Mouse (Mus musculus): ENCODE data around the gene Zp1. TPM values are rescaled to one million over a fixed set of nuclear protein-coding genes. Genes with fewer than 3 reads are reported as not detected.

Zp1 gene
- total and polyA plus RNA-seq, 2 experiments from 2014 or later = 0.19 TPM; not detected in 1

- H3K4me2 ChIP-seq (ENCODE audit: low read depth, low read length) = no peak overlapping the region
- ATAC-seq (ENCODE audit: insufficient read depth, low read depth) (no peak), DNase-seq (ENCODE audit: low spot score) (no peak)
- H3K27ac ChIP-seq (ENCODE audit: low read depth) = no peak overlapping the region
- H3K4me3 ChIP-seq (ENCODE audit: low read depth, low read length) = no peak overlapping the region
- 77% methylated on average over 3 of the region's 3 CpGs for WGBS
- H3K9ac ChIP-seq (replicated peaks; ENCODE audit: low read depth, low read length) = no peak overlapping the region
- TF ChIP-seq CTCF (IDR thresholded peaks at IDR 0.05; ENCODE audit: low read depth) (no peak), EP300 (IDR thresholded peaks at IDR 0.05; ENCODE audit: low read depth) (no peak)
- H3K27me3 ChIP-seq (ENCODE audit: control insufficient read depth, insufficient read depth, low read length) = no peaks in the 10 kb centered on the region
- no peaks in the 10 kb centered on the region for H3K9me3 ChIP-seq (replicated peaks; ENCODE audit: control insufficient read depth, low read length)
- H3K36me3 ChIP-seq (replicated peaks; ENCODE audit: control insufficient read depth, insufficient read depth, low read length) = no peaks in the 10 kb centered on the region
- peaks cover 14% of the 10 kb centered on the region for H3K4me1 ChIP-seq (ENCODE audit: control insufficient read depth, insufficient read depth)
Observed at GRCm38 (mm10) chr19:10892201-10892600, 28.2 kb downstream of the Zp1 start.

- ATAC-seq (ENCODE audit: insufficient read depth, low read depth) (peak; percentile 88), DNase-seq (ENCODE audit: low spot score) (peak; percentile 99)
- H3K4me3 ChIP-seq (ENCODE audit: low read depth, low read length) = peak within 1 kb of the TSS; percentile 52
- no peaks in the 10 kb centered on the region for H3K27me3 ChIP-seq (ENCODE audit: control insufficient read depth, insufficient read depth, low read length)
- TF ChIP-seq EP300 (IDR thresholded peaks at IDR 0.05; ENCODE audit: low read depth) (no peak; the same call in 1 of the 2 replicates), CTCF (IDR thresholded peaks at IDR 0.05; ENCODE audit: low read depth) (peak; percentile 32)
- H3K9me3 ChIP-seq (replicated peaks; ENCODE audit: control insufficient read depth, low read length) = peaks cover 14% of the 10 kb centered on the region
- WGBS = 0% methylated on average over 49 of the region's 49 CpGs
- H3K9ac ChIP-seq (replicated peaks; ENCODE audit: low read depth, low read length) = peak within 1 kb of the TSS; percentile 51
- peaks cover 24% of the 10 kb centered on the region for H3K4me1 ChIP-seq (ENCODE audit: control insufficient read depth, insufficient read depth)
- peak within 1 kb of the TSS; percentile 92 for H3K27ac ChIP-seq (ENCODE audit: low read depth)
- H3K36me3 ChIP-seq (replicated peaks; ENCODE audit: control insufficient read depth, insufficient read depth, low read length) = peaks cover 6% of the 10 kb centered on the region; the same call in 1 of the 2 replicates
- peak within 1 kb of the TSS; percentile 61 for H3K4me2 ChIP-seq (ENCODE audit: low read depth, low read length)
Observed at GRCm38 (mm10) chr19:10881426-10882154, 38.8 kb downstream of the Zp1 start, which contains the start of gene Tmem109. Tmem109 (minus strand) TSS chr19:10882001.

DNA sequence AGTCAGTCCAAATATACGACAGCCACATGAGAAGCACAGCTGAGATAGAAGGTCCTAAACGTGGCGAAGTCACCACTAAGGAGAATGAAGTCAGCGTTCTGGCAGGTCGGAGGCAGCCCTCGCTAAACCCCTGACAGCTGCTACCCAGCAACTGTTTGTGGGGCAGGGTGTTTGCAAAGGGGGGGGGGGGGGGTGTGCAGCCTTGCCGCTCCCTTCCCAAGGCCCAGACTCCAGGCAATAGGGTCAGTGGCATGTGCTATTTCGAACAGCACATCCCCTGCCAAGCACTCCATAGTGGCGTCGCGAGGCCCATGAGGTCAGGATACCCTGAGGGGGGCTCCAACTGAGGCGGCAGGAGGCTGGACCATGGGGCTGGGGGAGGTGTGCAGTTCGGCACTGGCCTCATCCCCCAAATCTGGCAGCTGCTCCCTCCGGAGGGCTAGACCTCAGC is 39.4 kb downstream of the Zp1 start:
- ATAC-seq (ENCODE audit: insufficient read depth, low read depth) (peak; percentile 64), DNase-seq (ENCODE audit: low spot score) (peak; percentile 57)
- Histone ChIP-seq H3K9me3 (replicated peaks; ENCODE audit: control insufficient read depth, low read length) (peaks cover 11% of the 10 kb centered on the region), H3K9ac (replicated peaks; ENCODE audit: low read depth, low read length) (peak overlapping the region; percentile 51; the same call in 1 of the 2 replicates), H3K27ac (ENCODE audit: low read depth) (peak overlapping the region; percentile 92), H3K4me2 (ENCODE audit: low read depth, low read length) (peak overlapping the region; percentile 61), H3K36me3 (replicated peaks; ENCODE audit: control insufficient read depth, insufficient read depth, low read length) (peaks cover 6% of the 10 kb centered on the region; the same call in 1 of the 2 replicates), H3K4me1 (ENCODE audit: control insufficient read depth, insufficient read depth) (peaks cover 24% of the 10 kb centered on the region), H3K27me3 (ENCODE audit: control insufficient read depth, insufficient read depth, low read length) (no peaks in the 10 kb centered on the region), H3K4me3 (ENCODE audit: low read depth, low read length) (peak overlapping the region; percentile 52)
- no peak for TF ChIP-seq CTCF (IDR thresholded peaks at IDR 0.05; ENCODE audit: low read depth)
- TF ChIP-seq EP300 (IDR thresholded peaks at IDR 0.05; ENCODE audit: low read depth) = no peak
- under 1% methylated on average over 14 of the region's 14 CpGs for WGBS

- Histone ChIP-seq H3K9me3 (replicated peaks; ENCODE audit: control insufficient read depth, low read length) (peaks cover 9% of the 10 kb centered on the region), H3K4me2 (ENCODE audit: low read depth, low read length) (peak overlapping the region; percentile 61), H3K36me3 (replicated peaks; ENCODE audit: control insufficient read depth, insufficient read depth, low read length) (peaks cover 6% of the 10 kb centered on the region; the same call in 1 of the 2 replicates), H3K27me3 (ENCODE audit: control insufficient read depth, insufficient read depth, low read length) (no peaks in the 10 kb centered on the region), H3K9ac (replicated peaks; ENCODE audit: low read depth, low read length) (peak overlapping the region; percentile 51), H3K27ac (ENCODE audit: low read depth) (peak overlapping the region; percentile 92; the same call in 1 of the 2 replicates), H3K4me1 (ENCODE audit: control insufficient read depth, insufficient read depth) (peaks cover 24% of the 10 kb centered on the region), H3K4me3 (ENCODE audit: low read depth, low read length) (peak overlapping the region; percentile 52)
- ATAC-seq (ENCODE audit: insufficient read depth, low read depth) (0 out of 2 replicates have a peak, but pooled peaks have one; percentile 9), DNase-seq (ENCODE audit: low spot score) (no peak)
- WGBS = 48% methylated on average over 6 of the region's 7 CpGs
- TF ChIP-seq EP300 (IDR thresholded peaks at IDR 0.05; ENCODE audit: low read depth) = no peak
- TF ChIP-seq CTCF (IDR thresholded peaks at IDR 0.05; ENCODE audit: low read depth) = peak; percentile 37
Observed at GRCm38 (mm10) chr19:10880085-10880974, 40.1 kb downstream of the Zp1 start.

DNA sequence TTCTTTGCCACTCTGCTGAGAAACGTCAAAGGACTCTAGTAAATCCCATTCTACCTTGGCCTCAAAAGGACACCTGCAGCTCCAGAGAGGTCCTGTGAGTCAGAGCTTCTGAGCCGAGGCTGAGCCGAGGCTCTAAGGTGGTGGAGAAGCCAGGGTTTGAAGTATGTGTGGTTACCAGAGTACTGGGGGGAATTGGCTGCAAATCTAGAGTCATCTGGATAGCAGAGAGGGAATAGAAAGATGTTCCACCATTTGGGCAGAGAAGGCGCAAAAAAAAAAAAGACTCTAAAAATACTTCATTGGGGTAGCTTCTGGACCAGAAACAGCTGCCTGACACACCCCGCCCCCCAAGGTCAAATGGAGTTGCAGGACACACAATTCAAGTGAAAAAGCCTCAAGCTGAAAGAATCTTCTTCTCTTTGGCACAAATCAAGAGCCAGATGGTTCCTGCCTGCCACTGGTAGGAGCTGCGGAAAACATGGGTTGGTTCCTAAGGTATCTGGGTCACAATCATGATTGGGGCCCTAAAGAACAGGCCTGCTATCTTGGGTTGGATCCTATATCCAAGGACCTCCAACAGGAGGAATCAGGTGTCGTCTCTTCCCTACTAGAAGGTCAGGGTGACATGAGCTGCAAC is 42.1 kb downstream of the Zp1 start:
- Histone ChIP-seq H3K9me3 (replicated peaks; ENCODE audit: control insufficient read depth, low read length) (no peaks in the 10 kb centered on the region), H3K27me3 (ENCODE audit: control insufficient read depth, insufficient read depth, low read length) (no peaks in the 10 kb centered on the region), H3K4me2 (ENCODE audit: low read depth, low read length) (no peak overlapping the region), H3K9ac (replicated peaks; ENCODE audit: low read depth, low read length) (0 out of 2 replicates have a peak overlapping the region, but pooled peaks have one; percentile 16), H3K4me1 (ENCODE audit: control insufficient read depth, insufficient read depth) (peaks cover 24% of the 10 kb centered on the region), H3K36me3 (replicated peaks; ENCODE audit: control insufficient read depth, insufficient read depth, low read length) (peaks cover 18% of the 10 kb centered on the region), H3K27ac (ENCODE audit: low read depth) (no peak overlapping the region), H3K4me3 (ENCODE audit: low read depth, low read length) (no peak overlapping the region)
- WGBS = 76% methylated on average over 7 of the region's 7 CpGs
- TF ChIP-seq EP300 (IDR thresholded peaks at IDR 0.05; ENCODE audit: low read depth) = no peak
- TF ChIP-seq CTCF (IDR thresholded peaks at IDR 0.05; ENCODE audit: low read depth) = no peak
- ATAC-seq (ENCODE audit: insufficient read depth, low read depth) (no peak), DNase-seq (ENCODE audit: low spot score) (no peak)

Data from heart, postnatal 0 days (tissue).